Mouse (Mus musculus): ENCODE measurements around the gene Slc17a2.

GRCm38 (mm10) chr13:23757211-23757773 is 49.5 kb upstream of the Slc17a2 start:
- TF ChIP-seq CTCF (IDR thresholded peaks at IDR 0.05; ENCODE audit: low read depth) (no peak), EP300 (IDR thresholded peaks at IDR 0.05; ENCODE audit: low read depth) (no peak; the same call in 1 of the 2 replicates)
